Mouse (Mus musculus): ENCODE measurements around the gene Mpdu1.

The Mpdu1 gene

DNA sequence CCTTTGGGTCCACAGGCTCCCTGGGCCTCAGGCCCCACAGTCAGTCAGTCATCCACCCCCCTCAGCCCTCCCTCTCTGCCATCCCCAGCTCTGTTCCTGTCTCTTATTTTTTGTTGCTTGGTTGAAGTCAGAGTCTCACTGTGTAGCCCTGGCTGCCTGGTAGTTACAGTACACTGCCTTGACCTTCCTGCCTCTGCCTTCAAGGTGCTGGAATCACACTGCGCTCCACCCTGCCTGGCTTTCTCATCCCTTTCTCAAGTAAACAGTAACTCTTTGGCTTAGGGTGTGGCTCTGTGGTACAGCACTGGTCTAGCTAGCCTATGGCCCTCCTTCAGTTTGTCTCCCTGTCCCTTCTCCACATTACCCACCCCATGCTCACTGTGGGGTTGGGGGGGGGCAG, 27.4 kb upstream of the Mpdu1 start:
- DNase-seq = no peak

GRCm38 (mm10) chr11:69687061-69687460, 24.6 kb upstream of the Mpdu1 start:
- DNase-seq = no peak

DNA sequence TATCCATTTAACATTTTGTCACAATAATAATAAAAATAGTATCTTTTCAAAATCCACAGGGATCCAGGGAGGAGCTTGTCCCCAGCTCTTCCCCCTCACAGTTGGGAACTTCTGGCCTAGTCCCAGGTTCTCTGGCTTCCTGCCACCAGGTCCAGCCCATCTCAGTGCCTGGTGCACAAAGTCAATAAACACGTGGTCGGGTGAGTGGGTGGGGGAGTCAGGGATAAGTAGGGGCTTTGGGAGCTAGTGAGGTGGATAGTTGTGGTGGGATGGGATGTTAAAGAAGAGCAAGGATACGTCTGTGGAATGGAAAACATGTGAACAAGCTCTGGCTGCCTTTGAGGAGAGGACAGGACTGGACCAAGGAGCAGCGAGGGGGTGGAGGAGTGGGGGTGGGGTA, 23.9 kb upstream of the Mpdu1 start:
- DNase-seq = no peak

DNA sequence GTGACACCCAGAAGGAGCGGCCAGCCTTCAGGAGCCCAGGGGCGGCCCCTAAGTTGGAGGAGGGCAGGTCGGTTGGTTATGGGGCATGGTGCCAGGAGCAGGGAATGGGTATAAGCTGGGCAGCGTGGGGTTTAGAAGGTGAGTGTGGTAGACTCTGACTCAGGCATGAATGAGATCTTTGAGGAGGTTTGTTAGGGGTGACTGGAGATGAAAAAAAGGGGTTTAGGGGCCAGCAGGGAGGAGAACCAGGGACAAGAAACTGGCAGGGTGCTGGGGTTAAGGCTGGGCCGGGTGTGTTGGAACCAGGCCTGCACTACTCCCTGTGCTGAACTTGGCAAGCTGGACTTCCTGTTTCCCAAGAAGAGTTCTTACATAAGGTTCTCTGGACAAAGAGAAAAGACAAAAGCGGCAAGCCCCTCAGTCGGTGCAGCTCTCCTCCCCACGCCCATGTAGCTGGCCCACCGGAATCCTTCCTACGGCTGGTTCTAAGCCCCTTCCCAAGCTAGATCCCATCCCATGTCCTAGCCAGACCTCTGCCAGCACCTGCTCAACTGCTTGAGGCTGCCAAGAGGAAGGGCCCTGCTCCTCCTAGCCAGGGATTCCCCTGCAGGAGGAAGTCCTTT, 23.2 kb upstream of the Mpdu1 start, which contains the start of gene Tnfsf13:
TSS of gene Tnfsf13 (minus strand) at position 259 of the 623 bp plus-strand sequence.
- peak; percentile 52 for DNase-seq

DNA sequence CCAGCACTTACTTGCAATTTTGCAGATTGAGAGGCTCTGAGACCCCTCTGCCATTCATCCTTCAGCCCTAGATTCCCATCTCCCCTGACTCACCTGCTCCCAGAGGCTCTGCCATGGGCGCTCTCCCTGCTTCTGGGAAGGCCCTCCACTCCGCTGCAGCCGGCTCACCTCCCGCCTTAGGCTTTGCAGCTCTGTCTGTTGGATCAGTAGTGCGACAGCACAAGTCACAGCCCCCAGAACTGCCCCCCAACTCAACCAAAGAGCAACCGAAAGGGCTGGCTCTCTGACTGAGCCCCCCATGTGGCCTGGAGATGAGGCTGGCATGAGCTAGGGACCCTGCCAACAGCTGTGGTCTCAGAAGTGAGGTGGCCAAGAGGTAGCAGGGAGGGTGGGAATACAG, 22.5 kb upstream of the Mpdu1 start:
- no peak for DNase-seq

- DNase-seq = no peak
Observed at GRCm38 (mm10) chr11:69684128-69684745, 21.8 kb upstream of the Mpdu1 start.

DNA sequence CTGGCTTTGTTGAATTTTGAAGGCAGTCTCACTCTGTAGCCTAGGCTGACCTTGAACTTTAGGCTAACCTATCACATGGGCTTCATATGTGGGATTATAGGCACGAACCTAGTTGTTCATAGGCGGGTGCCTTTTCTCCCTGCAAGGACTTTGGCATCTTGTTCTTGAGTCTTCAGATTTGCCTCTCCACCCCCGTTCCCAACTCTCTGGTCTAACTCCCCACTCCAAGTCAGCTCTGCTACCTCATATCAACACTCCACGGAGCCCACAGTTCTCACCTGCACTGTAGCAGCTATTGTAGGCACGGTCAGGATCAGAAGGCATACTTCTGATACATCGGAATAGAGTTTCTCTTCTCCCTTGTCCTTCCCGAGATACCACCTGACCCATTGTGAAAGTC, 21.1 kb upstream of the Mpdu1 start:
- no peak for DNase-seq

GRCm38 (mm10) chr11:69682840-69683533, 20.5 kb upstream of the Mpdu1 start:
- peak; percentile 86 for DNase-seq

GRCm38 (mm10) chr11:69682209-69682839, 19.9 kb upstream of the Mpdu1 start:
- no peak for DNase-seq

- DNase-seq = peak; percentile 98
Observed at GRCm38 (mm10) chr11:69681314-69682208, 19.1 kb upstream of the Mpdu1 start, which contains the start of gene Senp3. Senp3 (minus strand) TSS chr11:69682084.

GRCm38 (mm10) chr11:69680136-69680855, 17.9 kb upstream of the Mpdu1 start:
- DNase-seq = no peak

GRCm38 (mm10) chr11:69679144-69679543, 16.7 kb upstream of the Mpdu1 start:
- no peak for DNase-seq

DNA sequence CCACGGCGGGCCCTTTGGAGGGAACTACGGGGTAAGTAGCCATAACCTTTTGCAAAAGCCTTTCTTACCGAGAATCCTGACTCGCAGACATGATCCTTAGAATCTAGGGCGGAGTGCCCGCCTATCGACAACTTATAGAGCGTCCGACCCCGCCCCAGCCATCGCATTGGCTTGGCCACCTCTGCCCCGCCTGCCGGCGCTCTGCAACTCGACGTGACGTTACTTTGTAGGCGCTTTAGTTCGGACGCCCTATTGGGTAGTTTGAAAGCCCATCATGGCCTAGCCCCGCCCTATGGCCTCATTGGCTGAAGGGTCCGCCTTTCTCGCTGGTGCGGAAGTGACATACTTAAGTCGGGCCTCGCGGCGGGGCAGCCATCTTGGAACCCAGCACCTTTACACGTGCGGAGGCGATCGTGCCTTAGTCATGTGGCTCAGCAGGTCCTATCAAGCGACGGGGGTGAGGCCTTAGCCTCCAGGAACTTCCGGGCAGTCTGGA, 9.8 kb upstream of the Mpdu1 start, which contains the start of gene Eif4a1:
TSS of gene Eif4a1 (minus strand) at position 213 of the 496 bp plus-strand sequence.
- peak; percentile 100 for DNase-seq

- no peak for DNase-seq
Observed at GRCm38 (mm10) chr11:69671726-69672124, 9.3 kb upstream of the Mpdu1 start.

- DNase-seq = peak; percentile 91
Observed at GRCm38 (mm10) chr11:69670786-69671725, 8.6 kb upstream of the Mpdu1 start.

- no peak for DNase-seq
Observed at GRCm38 (mm10) chr11:69666665-69667005, 4.2 kb upstream of the Mpdu1 start.

DNA sequence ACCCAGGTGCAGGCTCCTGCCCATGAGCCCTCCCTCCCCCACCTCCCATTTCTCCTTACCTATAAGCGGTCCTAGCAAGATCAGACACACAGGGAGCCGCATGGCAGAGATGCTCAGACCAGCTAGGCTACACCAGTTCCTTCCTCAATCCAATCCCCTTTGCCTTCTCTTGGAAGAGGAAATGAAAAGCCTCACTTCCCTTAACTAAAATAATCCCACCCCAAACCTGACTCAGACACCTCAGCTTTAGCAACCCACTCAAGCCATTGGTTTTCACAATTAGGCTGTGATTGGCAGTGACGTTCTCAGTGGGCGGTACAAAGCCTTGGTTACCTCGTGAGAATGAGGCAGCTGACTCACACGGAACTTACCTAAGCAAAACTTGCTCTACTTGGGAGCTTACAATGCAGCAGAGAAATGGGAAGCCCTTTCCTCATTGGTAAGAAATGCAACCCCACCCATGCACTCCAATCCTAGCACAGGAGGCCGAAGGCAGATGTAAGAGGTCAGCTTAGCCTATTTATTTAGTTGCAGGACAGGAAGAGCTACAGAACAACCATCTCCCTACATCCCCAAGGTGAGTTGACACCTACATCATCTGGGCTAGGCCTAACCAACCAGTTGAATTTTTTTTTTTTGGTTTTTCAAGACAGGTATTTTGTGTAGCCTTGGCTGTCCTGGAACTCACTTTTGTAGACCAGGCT, 3.7 kb upstream of the Mpdu1 start, which contains the start of gene Cd68:
TSS of gene Cd68 (minus strand) at position 193 of the 704 bp plus-strand sequence.
- DNase-seq = peak; percentile 78

DNA sequence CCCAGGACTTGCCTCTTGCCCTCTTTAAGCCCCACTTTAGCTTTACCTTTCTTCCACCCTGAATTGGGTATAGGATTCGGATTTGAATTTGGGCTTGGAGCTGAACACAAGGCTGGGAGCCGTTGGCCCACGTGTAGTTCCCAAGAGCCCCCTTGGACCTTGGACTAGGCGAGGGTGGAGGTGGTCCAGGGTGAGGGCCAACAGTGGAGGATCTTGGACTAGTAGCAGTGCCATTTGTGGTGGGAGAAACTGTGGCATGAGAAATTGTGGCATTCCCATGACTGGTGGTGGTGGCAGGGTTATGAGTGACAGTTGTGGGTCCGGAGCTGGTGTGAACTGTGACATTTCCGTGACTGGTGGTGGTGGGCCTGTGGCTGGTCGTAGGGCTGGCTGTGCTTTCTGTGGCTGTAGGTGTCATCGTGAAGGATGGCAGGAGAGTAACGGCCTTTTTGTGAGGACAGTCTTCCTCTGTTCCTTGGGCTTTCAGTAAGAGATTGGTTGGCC, 3.1 kb upstream of the Mpdu1 start:
- no peak for DNase-seq

GRCm38 (mm10) chr11:69664841-69665240, 2.4 kb upstream of the Mpdu1 start:
- no peak for DNase-seq

Data from right cerebral cortex, adult 18-20 months (tissue).